Mouse (Mus musculus) limb, embryonic 14.5 days (tissue): Measurements from ENCODE around the gene Tarbp2. TPM values are rescaled to one million over a fixed set of nuclear protein-coding genes. Genes with fewer than 3 reads are reported as not detected.

Experiments used
- ATAC-seq: fragments of 200-750 bp; cut with Nextera tagmentation; 2 replicates; pipeline ENCODE4 v1.8.0; 2017; ENCODE audit warnings: low read depth, moderate number of reproducible peaks, moderate TSS enrichment; ENCODE audit not compliant: low FRiP score
- DNase-seq: peaks from one replicate; pipeline ENCODE4 v3.0.0-alpha.2; 2015; ENCODE audit warnings: low spot score
- H3K27ac ChIP-seq: fragments of 300-500 bp; sonication (generic); replicated peaks from 2 replicates; pipeline ENCODE4 v1.5.1; 2014; ENCODE audit warnings: low read depth, mild to moderate bottlenecking, low read length, moderate library complexity, mixed read lengths
- H3K27me3 ChIP-seq: fragments of 300-500 bp; sonication (generic); 2 replicates; pipeline ENCODE4 v1.6.1; 2014; ENCODE audit warnings: low read length, mixed read lengths; ENCODE audit not compliant: control insufficient read depth, insufficient read depth
- H3K36me3 ChIP-seq: fragments of 300-500 bp; sonication (generic); 2 replicates; pipeline ENCODE4 v1.6.1; 2014; ENCODE audit warnings: mild to moderate bottlenecking, low read length, moderate library complexity, mixed read lengths; ENCODE audit not compliant: control insufficient read depth, insufficient read depth
- H3K4me1 ChIP-seq: fragments of 300-500 bp; sonication (generic); 2 replicates; pipeline ENCODE4 v1.6.1; 2014; ENCODE audit warnings: antibody characterized with exemption, low read length, mixed read lengths; ENCODE audit not compliant: control insufficient read depth, insufficient read depth
- H3K4me2 ChIP-seq: fragments of 300-500 bp; sonication (generic); replicated peaks from 2 replicates; pipeline ENCODE4 v1.6.1; 2014; ENCODE audit warnings: low read depth, mild to moderate bottlenecking, low read length, moderate library complexity; ENCODE audit not compliant: severe bottlenecking
- H3K4me3 ChIP-seq: fragments of 300-500 bp; sonication (generic); replicated peaks from 2 replicates; pipeline ENCODE4 v1.5.1; 2014; ENCODE audit warnings: low read length
- H3K9ac ChIP-seq: fragments of 300-500 bp; sonication (generic); 2 replicates; pipeline ENCODE4 v1.6.1; 2014; ENCODE audit warnings: mild to moderate bottlenecking, low read depth, low read length, moderate library complexity; ENCODE audit not compliant: severe bottlenecking
- H3K9me3 ChIP-seq: fragments of 300-500 bp; sonication (generic); 2 replicates; pipeline ENCODE4 v1.6.1; 2016; ENCODE audit warnings: low read length; ENCODE audit not compliant: control insufficient read depth
- POLR2A ChIP-seq: fragments of 200-500 bp; IDR thresholded peaks from 2 replicates; pipeline ENCODE4 v1.8.0; 2012; ENCODE audit warnings: inconsistent platforms, mild to moderate bottlenecking, moderate library complexity, borderline replicate concordance; ENCODE audit not compliant: insufficient read depth, insufficient read length; ENCODE audit errors: extremely low read depth
- WGBS: fragments of 180-500 bp; shearing (Covaris S2); extraction: QIAGEN DNeasy Blood & Tissue Kit; methylation state at CpG from one replicate; pipeline ENCODE4 v1.1.7; 2014; 5-methylcytosine and 5-hydroxymethylcytosine counted together
- polyA plus RNA-seq, 2 experiments: library from polyadenylated mRNA; depleted of rRNA in 1 of 2; stranded (reverse) in 1 of 2; unstranded in 1 of 2; fragments of >200 nt; fragmentation: Nextera tagmentation in 1 of 2; extraction: Ambion mirVana in 1 of 2; gene quantifications; 2 replicates each; pipeline versions ENCODE4 v1.2.1 to v1.2.3; 2012 to 2014

Gene Tarbp2
- polyA plus RNA-seq, 2 experiments: 78.1 to 132 TPM

DNA sequence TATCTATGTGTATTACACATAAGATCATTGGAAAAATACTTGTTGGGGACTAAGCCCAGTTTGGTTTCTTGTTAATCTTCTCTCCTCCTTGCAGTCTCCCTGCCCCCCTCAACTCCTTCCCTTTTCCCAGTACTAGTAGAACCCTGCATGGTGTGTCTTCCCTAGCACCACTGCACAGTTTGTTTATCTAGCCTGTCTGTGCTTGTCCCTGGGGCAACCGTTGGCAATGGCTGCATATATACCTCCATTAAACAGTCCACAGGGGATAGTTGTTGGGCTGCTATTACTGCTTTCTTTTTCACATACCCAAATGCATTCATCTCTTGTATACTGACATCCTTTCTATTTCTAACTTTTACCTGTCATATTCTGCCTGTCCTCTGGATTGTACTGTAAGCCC is 30.3 kb upstream of the Tarbp2 start:
- H3K36me3 ChIP-seq: peaks cover 92% of the 10 kb centered on the region
- no peak for ATAC-seq

DNA sequence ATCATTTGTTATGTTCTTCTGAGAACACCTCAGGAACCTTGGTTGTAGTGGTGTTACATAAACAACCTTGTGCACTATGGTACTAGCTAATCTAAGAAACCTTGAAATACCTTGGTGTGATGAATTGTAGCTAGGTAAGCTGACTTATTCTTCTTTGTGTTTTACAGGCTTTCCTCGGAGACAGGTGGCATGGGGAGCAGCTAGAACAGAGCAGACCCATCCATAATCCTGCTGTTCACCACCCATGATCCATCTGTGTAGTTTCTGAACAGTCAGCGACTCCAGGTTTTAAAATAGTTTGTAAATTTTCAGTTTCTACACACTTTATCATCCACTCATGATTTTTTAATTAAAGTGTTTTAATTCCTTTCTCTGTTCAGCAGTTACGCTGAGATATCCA is 19.7 kb upstream of the Tarbp2 start:
- no peaks in the 10 kb centered on the region for H3K4me1 ChIP-seq
- no peak for ATAC-seq
- DNase-seq: no peak
- TF ChIP-seq POLR2A: no peak
- no peaks in the 10 kb centered on the region for H3K9me3 ChIP-seq
- no peaks in the 10 kb centered on the region for H3K27me3 ChIP-seq
- no peak overlapping the region for H3K9ac ChIP-seq
- peaks cover 98% of the 10 kb centered on the region for H3K36me3 ChIP-seq
- H3K27ac ChIP-seq: no peak overlapping the region
- 86% methylated on average over 3 of the region's 3 CpGs for WGBS
- no peak overlapping the region for H3K4me3 ChIP-seq
- no peak overlapping the region for H3K4me2 ChIP-seq

More for the DNA sequence above, 30.3 kb upstream of the Tarbp2 start:
- Histone ChIP-seq H3K4me1 (no peaks in the 10 kb centered on the region), H3K9ac (no peak overlapping the region), H3K27me3 (no peaks in the 10 kb centered on the region), H3K27ac (no peak overlapping the region), H3K9me3 (no peaks in the 10 kb centered on the region), H3K4me3 (no peak overlapping the region), H3K4me2 (no peak overlapping the region)
- no peak for TF ChIP-seq POLR2A
- no peak for DNase-seq
- 75% methylated on average over 1 of the region's 1 CpGs for WGBS

DNA sequence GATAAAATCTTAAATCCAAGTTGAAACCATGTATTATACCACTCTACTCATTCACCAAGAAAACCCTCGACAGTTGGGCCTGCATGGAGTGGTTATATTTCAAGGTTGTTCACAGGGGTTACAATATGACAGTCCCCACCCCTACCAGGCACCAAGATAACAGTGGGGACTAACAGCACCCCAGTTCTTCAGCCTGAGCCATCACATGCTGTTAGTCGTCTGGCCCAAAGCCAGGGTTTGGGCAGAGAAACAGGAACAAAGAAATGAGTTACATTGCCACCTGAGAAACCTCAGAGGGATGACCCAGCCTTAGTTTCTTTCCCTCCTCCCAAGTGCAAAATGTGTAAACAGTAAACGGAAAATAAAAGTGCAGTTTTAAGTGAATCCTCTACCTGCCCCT is 18.6 kb upstream of the Tarbp2 start:
- H3K27me3 ChIP-seq: no peaks in the 10 kb centered on the region

DNA sequence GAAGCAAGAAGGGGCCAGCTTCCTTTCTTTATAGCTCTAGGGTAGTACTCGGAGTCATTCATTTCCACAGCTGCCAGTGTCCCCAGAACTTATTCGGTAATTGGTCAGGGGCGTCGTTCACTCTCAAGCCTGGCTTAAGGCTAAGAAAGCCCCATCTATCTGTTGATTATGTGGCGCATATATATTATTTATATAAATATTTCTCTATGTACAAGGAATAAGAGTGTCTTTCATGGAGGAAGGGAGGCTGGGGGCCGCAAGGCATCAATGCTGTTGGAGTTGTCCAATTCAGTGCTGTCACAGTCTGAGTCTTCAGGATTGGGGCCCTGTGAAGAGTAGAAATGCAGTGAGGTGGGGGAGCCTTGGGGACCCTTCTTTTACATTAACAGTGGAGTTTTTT is 18.1 kb upstream of the Tarbp2 start:
- Histone ChIP-seq H3K27me3 (no peaks in the 10 kb centered on the region), H3K27ac (no peak overlapping the region), H3K4me3 (no peak overlapping the region), H3K36me3 (peaks cover 98% of the 10 kb centered on the region), H3K9me3 (no peaks in the 10 kb centered on the region), H3K4me1 (no peaks in the 10 kb centered on the region), H3K9ac (no peak overlapping the region), H3K4me2 (no peak overlapping the region)
- ATAC-seq (no peak), DNase-seq (no peak)
- 92% methylated on average over 6 of the region's 6 CpGs for WGBS
- TF ChIP-seq POLR2A: no peak

More for the DNA sequence above, 18.6 kb upstream of the Tarbp2 start:
- no peak overlapping the region for H3K4me3 ChIP-seq
- no peak overlapping the region for H3K4me2 ChIP-seq
- no peaks in the 10 kb centered on the region for H3K4me1 ChIP-seq
- TF ChIP-seq POLR2A: no peak
- DNase-seq (no peak), ATAC-seq (no peak)
- H3K9ac ChIP-seq: no peak overlapping the region
- peaks cover 98% of the 10 kb centered on the region for H3K36me3 ChIP-seq
- H3K27ac ChIP-seq: no peak overlapping the region
- H3K9me3 ChIP-seq: no peaks in the 10 kb centered on the region
- 75% methylated on average over 3 of the region's 3 CpGs for WGBS

DNA sequence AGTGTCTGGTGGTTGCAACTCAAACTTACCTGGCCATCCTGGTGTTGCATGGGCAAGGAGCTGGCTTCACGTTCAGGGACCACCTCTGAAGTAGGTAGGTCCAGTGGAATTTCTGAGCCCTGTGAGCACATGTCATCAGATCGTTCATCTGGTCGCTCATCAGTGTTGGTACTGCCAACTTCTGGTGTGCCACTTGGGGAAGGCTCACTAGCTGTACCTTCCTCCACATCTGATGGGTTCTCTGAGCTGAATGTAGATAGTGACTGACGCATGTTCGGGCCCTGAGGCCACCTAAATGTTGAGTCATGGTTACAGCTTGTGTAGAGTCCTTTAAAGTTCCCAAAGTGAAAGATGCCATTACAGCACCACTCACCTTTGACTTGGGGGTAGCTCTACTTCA is 17.5 kb upstream of the Tarbp2 start:
- no peak overlapping the region for H3K4me3 ChIP-seq
- WGBS: 89% methylated on average over 5 of the region's 5 CpGs
- peaks cover 95% of the 10 kb centered on the region for H3K36me3 ChIP-seq
- H3K4me2 ChIP-seq: no peak overlapping the region
- H3K9me3 ChIP-seq: no peaks in the 10 kb centered on the region
- no peaks in the 10 kb centered on the region for H3K27me3 ChIP-seq
- no peak overlapping the region for H3K27ac ChIP-seq
- no peak for TF ChIP-seq POLR2A
- H3K9ac ChIP-seq: no peak overlapping the region
- H3K4me1 ChIP-seq: no peaks in the 10 kb centered on the region
- no peak for ATAC-seq
- DNase-seq: no peak
